Mouse (Mus musculus) heart, postnatal 4 days (tissue): ENCODE data around the gene Pkd1l2. TPM values are rescaled to one million over a fixed set of nuclear protein-coding genes. Genes with fewer than 3 reads are reported as not detected.
A peak's percentile ranks its signal among the peaks of the same experiment; 100 is the strongest.

ENCODE experiments used
- DNase-seq: peaks from one replicate; pipeline ENCODE4 v3.0.0; 2021
- total RNA-seq, 2 experiments: library from RNA; stranded (reverse); gene quantifications; 2 replicates each; pipeline ENCODE4 v1.2.3; 2021

Pkd1l2 gene
- under 1 TPM; 0.02 to 0.05 TPM for total RNA-seq

- no peak for DNase-seq
These were observed at the start of gene Pkd1l2 for GRCm38 (mm10) chr8:117082399-117082872. TSS of gene Pkd1l2 (minus strand) at chr8:117082449.

GRCm38 (mm10) chr8:117127063-117127462 is 44.8 kb upstream of the Pkd1l2 start:
- no peak for DNase-seq

- DNase-seq: no peak
These were observed 44.2 kb upstream of the Pkd1l2 start for GRCm38 (mm10) chr8:117126411-117126810.

DNA sequence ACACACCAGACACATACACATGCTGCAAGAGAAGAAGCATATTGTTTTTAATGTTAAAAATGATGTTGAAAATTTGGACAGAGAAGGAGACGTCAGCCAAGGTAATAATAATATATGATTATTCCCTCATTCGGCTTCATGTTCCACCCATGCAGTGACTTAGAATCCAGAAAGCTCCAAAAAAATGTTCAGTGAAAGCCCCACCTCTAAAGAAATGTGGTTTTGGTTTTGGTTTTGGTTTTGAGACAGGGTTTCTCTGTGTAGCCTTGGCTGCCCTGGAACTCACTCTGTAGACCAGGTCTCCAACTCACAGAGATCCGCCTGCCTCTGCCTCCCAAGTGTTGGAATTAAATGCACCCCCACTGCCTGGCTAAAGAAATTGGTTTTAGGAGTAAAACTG is 43.6 kb upstream of the Pkd1l2 start:
- DNase-seq: no peak

- DNase-seq: no peak
These were observed 41.8 kb upstream of the Pkd1l2 start for GRCm38 (mm10) chr8:117123850-117124633.

DNA sequence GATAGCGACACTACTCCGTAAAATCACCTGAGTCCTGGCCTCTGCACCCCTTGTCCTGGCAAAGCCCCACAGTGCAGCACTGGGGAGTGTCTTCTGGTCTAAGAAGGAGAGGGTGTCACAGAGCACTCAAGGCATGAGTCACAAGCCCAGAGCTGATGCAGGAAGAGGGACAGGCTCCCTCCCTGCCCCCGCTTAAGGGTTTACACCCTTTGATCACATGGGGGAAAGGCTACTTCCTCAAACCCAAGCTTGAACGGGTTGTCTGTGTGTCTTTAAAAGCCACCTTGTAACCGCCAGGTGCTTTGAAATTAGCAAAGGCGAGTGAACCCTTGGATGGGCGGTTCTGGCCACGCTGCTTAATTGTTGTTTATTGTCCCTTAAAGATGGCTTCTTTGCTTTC is 39.0 kb upstream of the Pkd1l2 start:
- no peak for DNase-seq

DNA sequence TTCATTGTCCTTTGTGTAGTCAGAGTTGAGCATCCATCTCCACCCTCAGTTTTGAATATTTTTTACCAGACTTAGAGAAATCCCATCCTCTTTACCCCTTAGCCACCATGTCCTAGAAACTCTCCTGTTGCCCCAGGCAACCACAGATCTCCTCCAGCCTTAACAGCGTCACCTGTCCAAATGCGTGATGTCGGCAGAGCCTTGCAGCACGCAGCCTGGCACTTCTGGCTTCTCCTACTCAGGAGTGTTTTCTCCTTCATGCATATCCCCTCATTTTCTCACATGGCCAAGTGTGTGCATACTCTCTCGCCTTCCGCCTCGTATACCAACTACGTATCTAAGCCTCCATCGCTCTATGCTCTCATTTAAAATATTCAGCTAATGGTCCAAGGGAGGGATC is 36.2 kb upstream of the Pkd1l2 start:
- DNase-seq: no peak

DNA sequence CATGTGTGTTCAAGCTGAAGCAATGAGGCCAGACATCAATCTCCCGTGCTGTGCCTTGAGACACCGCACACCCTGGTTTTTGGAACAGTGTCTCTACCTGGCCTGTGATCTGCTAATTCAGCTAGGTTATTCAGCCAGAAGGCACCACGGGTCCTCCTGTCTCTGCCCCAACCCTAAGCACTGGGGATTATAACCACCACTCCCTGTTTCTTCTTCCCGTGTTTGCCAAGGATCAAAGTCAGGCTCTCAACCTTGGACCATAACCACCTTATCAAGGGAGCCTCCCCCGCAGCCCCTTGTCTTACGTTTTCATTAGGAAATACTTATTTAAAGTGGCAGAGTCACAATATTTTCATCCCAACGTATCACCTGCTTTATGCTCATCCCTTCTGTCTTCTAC is 34.3 kb upstream of the Pkd1l2 start:
- DNase-seq: no peak

GRCm38 (mm10) chr8:117115676-117116446 is 33.6 kb upstream of the Pkd1l2 start:
- DNase-seq: peak; percentile 50

DNA sequence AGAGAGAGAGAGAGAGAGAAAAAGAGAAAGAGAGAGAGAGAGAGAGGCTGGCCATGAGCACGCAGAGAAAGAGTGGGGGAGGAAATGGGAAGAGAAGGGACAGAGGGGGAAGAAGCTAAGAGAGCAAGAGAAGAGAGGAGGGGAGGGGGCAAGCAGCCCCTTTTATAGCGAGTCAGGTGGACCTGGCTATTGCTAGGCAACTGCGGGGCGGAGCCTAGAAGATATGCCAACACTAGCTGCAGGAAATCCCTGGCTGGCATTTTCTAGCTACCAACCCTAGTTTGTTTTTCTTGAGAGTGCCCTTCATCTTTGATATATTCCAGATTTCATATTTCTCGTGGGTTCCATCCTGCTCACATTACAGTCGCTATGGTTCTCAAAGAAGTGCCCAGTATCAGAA is 32.8 kb upstream of the Pkd1l2 start:
- no peak for DNase-seq

- DNase-seq: no peak
These were observed 30.0 kb upstream of the Pkd1l2 start for GRCm38 (mm10) chr8:117112261-117112660.

DNA sequence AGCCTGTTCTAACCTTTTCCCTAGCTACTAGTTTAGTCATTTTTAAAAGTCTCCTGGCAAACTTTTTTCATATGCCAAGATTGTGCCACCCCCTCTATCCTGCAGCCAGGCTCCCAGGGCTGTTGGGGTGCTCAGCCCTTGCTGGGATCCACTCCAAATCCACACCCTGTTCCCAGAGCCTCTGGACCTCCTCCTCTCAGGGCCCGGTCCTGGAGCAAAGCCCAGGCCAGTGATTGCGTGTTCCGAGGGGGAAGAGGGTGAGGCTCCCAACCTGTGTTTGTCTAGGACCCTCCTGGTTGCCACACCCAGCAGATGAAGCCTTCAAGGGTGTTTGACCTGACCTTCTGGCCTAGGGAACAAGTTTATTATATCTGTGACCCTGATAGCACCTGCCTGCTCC is 29.4 kb upstream of the Pkd1l2 start:
- no peak for DNase-seq

- DNase-seq: peak; percentile 74
These were observed 27.6 kb upstream of the Pkd1l2 start for GRCm38 (mm10) chr8:117109801-117110390.

DNA sequence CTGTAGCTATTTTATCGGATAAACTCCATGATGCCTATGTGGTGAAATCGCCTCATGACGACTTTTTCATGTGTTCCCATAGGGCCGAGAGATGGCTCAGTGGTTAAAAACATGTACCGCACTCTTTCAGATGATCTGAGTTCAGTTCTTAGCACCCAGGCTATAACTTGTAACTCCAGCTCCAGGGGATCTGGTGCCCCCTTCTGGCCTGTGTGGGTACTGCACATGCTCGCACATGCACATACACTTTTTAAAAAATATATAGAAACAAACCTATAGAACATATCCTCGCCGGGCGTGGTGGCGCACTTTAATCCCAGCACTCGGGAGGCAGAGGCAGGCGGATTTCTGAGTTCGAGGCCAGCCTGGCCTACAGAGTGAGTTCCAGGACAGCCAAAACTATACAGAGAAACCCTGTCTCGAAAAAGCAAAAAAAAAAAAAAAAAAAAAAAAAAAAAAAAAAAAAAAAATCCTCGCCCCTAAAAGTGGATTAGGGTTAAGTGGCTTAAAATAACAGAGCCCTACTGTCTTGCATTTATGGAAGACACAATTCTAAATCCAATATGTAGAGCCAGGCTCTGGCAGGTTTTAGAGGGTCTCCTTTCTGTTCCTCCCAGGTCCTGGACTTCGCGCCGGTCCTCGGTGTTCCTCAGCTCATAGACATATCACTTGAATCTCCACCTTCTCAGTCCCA is 26.9 kb upstream of the Pkd1l2 start:
- DNase-seq: no peak

GRCm38 (mm10) chr8:117107533-117107932 is 25.3 kb upstream of the Pkd1l2 start:
- peak; percentile 72 for DNase-seq

DNA sequence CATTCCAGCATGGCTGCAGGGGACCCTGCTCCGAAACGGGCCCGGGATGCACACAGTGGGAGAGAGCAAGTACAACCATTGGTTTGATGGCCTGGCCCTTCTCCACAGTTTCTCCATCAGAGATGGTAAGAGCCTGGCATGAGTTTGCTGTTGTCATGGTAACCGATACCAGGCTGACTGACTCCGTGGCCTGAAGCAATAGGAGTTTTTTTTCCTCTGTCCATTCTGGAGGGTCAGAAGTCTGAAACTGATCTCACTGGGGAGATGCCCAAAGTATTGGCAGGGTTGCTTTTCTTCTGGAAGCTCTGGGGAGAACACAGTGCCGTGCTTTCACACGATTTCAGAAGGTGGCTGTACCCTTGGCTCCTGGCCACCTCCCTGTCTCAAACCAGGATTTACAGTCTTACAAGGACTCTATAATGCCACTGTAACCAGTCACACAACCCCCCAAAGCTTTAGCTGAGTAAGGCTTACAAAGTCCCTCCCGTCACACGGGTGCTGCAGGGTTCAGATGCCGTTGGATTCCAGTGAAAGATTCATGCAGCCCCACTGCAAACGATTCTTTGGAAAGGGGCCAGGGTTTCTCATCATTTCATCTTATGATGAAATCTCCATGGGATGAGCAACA is 15.4 kb upstream of the Pkd1l2 start:
- DNase-seq: no peak

DNA sequence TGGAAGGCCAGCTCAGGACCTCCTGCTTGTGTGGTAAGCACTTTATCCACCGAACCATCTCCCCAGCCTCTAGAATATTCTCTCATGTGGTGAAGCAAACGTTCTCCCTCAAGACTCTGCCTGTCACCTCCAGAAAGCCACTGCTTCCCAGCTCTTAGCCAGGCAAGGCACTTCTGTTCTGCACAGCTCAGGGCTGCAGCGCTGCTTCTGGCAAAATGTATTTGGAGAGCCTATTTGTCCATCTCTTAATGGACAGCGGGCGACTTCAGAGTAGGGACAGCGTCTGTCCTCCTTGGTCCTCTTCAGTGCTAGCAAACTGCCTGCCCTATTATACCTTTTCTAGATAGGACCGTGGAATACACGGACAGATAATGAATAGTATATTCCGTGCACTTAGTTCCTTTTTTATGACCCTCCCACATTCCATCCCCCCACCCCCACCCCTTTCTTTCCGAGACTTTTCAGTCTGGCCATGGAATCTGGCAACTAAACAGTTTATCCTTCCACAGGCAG is 14.9 kb upstream of the Pkd1l2 start:
- DNase-seq: no peak

DNA sequence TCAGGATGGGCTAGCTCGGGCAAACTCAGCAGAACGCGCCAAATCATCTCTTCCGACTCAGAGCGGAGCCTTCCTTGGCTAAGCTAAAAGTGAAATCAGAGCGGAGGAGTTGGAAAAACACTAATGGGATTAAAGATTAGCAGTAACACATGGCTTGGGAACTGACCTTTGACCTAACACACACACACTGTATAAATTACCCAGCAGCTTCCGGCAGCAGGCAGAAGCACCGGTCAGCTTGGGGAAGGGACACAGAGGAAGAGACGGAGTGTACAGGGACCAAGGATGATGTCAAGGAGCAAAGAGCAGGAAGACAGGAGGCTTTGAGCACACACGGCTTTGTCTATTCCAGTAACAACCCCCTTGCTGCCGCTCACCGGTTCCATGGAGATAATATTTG is 13.4 kb upstream of the Pkd1l2 start, which contains the start of gene Bco1:
Gene Bco1, plus strand, starts transcription at position 208 of the 400 bp plus-strand sequence.
- DNase-seq: no peak

DNA sequence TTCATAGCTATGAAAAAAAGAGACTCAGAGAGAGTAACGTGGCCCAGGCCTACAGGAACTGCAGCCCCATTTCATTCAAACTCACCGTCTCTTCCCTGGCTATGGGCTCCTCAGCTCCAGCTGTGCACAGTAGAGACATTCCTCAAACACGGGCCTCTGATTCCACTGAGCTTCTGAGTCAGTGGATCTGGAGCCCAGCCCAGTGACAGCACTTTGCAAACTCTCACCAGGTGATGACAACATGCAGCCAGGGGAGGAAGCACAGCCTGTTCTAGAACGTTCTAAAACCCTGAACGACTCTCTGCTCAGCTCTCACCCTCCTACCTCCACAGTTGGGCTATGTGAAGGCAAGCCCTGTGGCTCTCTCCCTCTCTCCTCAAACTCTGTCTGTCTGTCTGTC is 11.8 kb upstream of the Pkd1l2 start:
- DNase-seq: peak; percentile 54

DNA sequence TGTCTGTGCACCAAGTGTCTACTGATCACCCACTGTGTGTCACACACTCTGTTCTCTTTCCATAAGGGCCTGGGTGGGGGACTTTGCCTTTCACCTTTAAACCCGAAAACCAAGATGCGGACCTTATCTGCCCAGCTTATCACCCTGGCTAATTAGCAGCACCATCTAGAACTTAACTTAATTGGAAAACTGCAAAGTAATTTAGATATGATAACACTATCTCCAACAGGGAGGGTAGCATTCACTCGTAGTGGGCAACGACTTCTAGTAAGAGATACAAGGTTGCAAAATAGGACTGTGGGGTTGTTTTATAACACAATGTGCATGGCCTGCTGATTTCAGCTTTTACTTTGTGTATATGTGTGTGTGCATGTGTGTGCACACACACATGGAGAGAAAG is 7.6 kb upstream of the Pkd1l2 start:
- no peak for DNase-seq

DNA sequence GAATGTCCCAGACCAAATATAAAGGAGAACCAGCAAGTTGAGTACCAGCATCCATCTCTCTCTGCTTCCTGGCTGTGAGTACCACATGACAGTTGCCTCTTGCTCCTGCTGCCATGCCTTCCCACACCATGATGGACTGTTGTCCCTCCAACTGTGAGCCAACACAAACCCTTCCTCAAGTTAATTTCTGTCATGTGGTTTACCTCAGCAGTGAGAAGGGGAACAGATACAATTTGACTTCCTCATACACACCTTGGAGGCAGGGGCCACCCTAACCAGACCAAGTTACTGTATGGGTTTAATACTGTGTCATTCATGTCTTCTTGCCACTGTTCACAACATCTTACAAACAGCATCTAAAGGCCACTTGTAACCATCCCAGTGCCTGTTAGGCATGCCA is 4.8 kb upstream of the Pkd1l2 start:
- no peak for DNase-seq

DNA sequence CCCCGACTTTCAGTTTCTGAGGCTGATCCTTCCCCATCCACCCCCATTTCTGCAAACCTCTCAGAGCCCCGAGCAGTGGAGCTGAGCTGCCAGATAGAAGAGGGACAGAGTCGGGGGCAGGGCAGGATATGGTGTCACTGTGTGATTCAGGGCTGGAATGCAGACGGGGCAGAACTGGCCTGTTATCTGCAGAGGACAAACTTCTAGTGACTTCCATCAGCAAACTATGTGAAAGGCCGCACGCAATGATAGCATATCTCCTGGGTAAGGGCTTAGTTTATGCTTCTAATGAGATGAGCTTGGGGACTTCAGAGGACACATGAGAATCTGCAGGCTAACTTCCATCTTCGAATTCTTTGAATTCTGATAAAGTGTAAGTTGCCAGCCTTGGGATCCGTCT is 3.3 kb upstream of the Pkd1l2 start:
- DNase-seq: peak; percentile 42
